Mouse (Mus musculus): Measurements from ENCODE around the gene Gm49358.

GRCm38 (mm10) chr10:86810000-86810399 is 46.2 kb downstream of the Gm49358 start:
- TF ChIP-seq CTCF (IDR thresholded peaks at IDR 0.05; ENCODE audit: low read depth, low read length) = no peak
- TF ChIP-seq POLR2A (IDR thresholded peaks at IDR 0.05; ENCODE audit: borderline replicate concordance, low read depth, low read length) = no peak
